Mouse (Mus musculus): Measurements from ENCODE around the gene Tbc1d2. TPM values are rescaled to one million over a fixed set of nuclear protein-coding genes. Genes with fewer than 3 reads are reported as not detected.
"Not testable (repeated sequence)": the region's sequence is repeated elsewhere in the genome, so short reads cannot be mapped to it uniquely, and the experiment has no call there.

Gene Tbc1d2
- polyA plus RNA-seq, 1 experiment from 2014 or later = 3.1 TPM

DNA sequence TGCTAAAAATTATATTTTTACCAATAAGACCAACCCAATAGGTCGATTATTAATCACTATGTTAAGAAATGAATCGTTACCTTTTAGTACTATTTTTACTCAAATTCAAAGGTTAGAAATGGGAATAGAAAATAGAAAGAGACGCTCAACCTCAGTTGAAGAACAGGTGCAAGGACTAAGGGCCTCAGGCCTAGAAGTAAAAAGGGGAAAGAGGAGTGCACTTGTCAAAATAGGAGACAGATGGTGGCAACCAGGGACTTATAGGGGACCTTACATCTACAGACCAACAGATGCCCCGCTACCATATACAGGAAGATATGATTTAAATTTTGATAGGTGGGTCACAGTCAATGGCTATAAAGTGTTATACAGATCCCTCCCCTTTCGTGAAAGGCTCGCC is 65.9 kb downstream of the Tbc1d2 start:
- ATAC-seq (ENCODE audit: insufficient read depth, low FRiP score); H3K4me1 ChIP-seq (ENCODE audit: control insufficient read depth, insufficient read depth, low read length); H3K27me3 ChIP-seq (ENCODE audit: control insufficient read depth, insufficient read depth, low read length); H3K36me3 ChIP-seq (ENCODE audit: control insufficient read depth, insufficient read depth, low read length); H3K4me3 ChIP-seq (replicated peaks; ENCODE audit: low read length); H3K9me3 ChIP-seq (replicated peaks; ENCODE audit: control insufficient read depth, low read length); H3K27ac ChIP-seq (ENCODE audit: low read length); H3K9ac ChIP-seq (ENCODE audit: low read length); H3K4me2 ChIP-seq (ENCODE audit: low read depth, low read length): not testable (repeated sequence)
- WGBS = 74% methylated on average over 2 of the region's 6 CpGs

DNA sequence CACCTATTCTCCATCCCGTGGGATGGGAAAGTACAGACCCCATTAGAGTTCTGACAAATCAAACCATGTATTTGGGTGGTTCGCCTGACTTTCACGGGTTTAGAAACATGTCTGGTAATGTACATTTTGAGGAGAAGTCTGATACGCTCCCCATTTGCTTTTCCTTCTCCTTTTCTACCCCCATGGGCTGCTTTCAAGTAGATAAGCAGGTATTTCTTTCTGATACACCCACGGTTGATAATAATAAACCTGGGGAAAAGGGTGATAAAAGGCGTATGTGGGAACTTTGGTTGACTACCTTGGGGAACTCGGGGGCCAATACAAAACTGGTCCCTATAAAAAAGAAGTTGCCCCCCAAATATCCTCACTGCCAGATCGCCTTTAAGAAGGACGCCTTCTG is 68.0 kb downstream of the Tbc1d2 start:
- 79% methylated on average over 9 of the region's 9 CpGs for WGBS
- H3K27ac ChIP-seq (ENCODE audit: low read length); H3K4me3 ChIP-seq (replicated peaks; ENCODE audit: low read length); H3K9me3 ChIP-seq (replicated peaks; ENCODE audit: control insufficient read depth, low read length); H3K36me3 ChIP-seq (ENCODE audit: control insufficient read depth, insufficient read depth, low read length); H3K9ac ChIP-seq (ENCODE audit: low read length); H3K27me3 ChIP-seq (ENCODE audit: control insufficient read depth, insufficient read depth, low read length); H3K4me2 ChIP-seq (ENCODE audit: low read depth, low read length); H3K4me1 ChIP-seq (ENCODE audit: control insufficient read depth, insufficient read depth, low read length); ATAC-seq (ENCODE audit: insufficient read depth, low FRiP score): not testable (repeated sequence)

DNA sequence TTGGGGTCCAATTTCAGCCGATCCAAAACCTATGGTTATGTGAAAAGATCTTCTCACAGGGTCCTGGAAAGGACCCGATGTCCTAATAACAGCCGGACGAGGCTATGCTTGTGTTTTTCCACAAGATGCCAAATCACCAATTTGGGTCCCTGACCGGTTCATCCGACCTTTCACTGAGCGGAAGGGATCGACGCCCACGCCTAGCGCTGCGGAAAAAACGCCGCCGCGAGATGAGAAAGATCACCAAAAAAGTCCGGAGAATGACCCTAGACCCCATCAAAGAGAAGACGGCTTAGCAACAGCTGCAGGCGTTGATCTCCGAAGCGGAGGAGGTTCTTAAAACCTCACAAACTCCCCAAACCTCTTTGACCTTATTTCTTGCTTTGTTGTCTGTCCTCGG is 68.4 kb downstream of the Tbc1d2 start:
- H3K4me3 ChIP-seq (replicated peaks; ENCODE audit: low read length); H3K27me3 ChIP-seq (ENCODE audit: control insufficient read depth, insufficient read depth, low read length); ATAC-seq (ENCODE audit: insufficient read depth, low FRiP score); H3K9me3 ChIP-seq (replicated peaks; ENCODE audit: control insufficient read depth, low read length); H3K27ac ChIP-seq (ENCODE audit: low read length); H3K4me2 ChIP-seq (ENCODE audit: low read depth, low read length); H3K4me1 ChIP-seq (ENCODE audit: control insufficient read depth, insufficient read depth, low read length); H3K36me3 ChIP-seq (ENCODE audit: control insufficient read depth, insufficient read depth, low read length); H3K9ac ChIP-seq (ENCODE audit: low read length): not testable (repeated sequence)
- 95% methylated on average over 22 of the region's 22 CpGs for WGBS

DNA sequence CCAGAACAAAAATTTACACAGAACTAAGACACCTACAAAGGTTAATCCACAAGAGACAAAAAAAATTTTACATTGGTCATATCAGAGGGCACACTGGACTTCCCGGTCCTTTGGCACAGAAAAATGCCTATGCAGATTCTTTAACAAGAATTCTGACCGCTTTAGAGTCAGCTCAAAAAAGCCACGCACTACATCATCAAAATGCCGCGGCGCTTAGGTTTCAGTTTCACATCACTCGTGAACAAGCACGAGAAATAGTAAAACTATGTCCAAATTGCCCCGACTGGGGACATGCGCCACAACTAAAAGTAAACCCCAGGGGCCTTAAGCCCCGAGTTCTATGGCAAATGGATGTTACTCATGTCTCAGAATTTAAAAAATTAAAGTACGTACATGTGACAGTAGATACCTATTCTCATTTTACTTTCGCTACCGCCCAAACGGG is 69.2 kb downstream of the Tbc1d2 start:
- H3K4me2 ChIP-seq (ENCODE audit: low read depth, low read length); H3K4me1 ChIP-seq (ENCODE audit: control insufficient read depth, insufficient read depth, low read length); H3K27ac ChIP-seq (ENCODE audit: low read length); ATAC-seq (ENCODE audit: insufficient read depth, low FRiP score); H3K9me3 ChIP-seq (replicated peaks; ENCODE audit: control insufficient read depth, low read length); H3K4me3 ChIP-seq (replicated peaks; ENCODE audit: low read length); H3K27me3 ChIP-seq (ENCODE audit: control insufficient read depth, insufficient read depth, low read length); H3K36me3 ChIP-seq (ENCODE audit: control insufficient read depth, insufficient read depth, low read length); H3K9ac ChIP-seq (ENCODE audit: low read length): not testable (repeated sequence)
- WGBS = 91% methylated on average over 15 of the region's 15 CpGs

DNA sequence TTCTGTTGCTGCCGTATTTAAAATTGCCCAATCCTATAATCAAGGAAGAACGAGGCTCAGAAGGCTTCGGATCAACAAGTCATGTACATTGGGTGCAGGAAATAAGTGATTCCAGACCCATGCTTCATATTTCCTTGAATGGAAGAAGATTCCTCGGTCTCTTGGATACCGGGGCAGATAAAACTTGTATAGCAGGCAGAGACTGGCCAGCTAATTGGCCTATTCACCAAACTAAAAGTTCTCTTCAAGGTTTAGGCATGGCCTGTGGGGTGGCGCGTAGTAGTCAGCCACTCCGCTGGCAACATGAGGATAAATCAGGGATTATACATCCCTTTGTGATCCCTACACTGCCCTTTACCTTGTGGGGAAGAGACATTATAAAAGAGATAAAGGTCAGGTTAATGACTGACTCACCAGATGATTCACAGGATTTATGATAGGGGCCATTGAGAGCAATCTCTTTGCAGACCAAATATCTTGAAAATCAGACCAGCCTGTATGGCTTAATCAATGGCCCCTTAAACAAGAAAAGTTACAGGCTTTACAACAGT is 71.1 kb downstream of the Tbc1d2 start:
- 87% methylated on average over 8 of the region's 8 CpGs for WGBS
- not testable (repeated sequence) for H3K9ac ChIP-seq (ENCODE audit: low read length); H3K9me3 ChIP-seq (replicated peaks; ENCODE audit: control insufficient read depth, low read length); H3K27me3 ChIP-seq (ENCODE audit: control insufficient read depth, insufficient read depth, low read length); H3K4me1 ChIP-seq (ENCODE audit: control insufficient read depth, insufficient read depth, low read length); H3K27ac ChIP-seq (ENCODE audit: low read length); ATAC-seq (ENCODE audit: insufficient read depth, low FRiP score); H3K4me2 ChIP-seq (ENCODE audit: low read depth, low read length); H3K4me3 ChIP-seq (replicated peaks; ENCODE audit: low read length); H3K36me3 ChIP-seq (ENCODE audit: control insufficient read depth, insufficient read depth, low read length)

DNA sequence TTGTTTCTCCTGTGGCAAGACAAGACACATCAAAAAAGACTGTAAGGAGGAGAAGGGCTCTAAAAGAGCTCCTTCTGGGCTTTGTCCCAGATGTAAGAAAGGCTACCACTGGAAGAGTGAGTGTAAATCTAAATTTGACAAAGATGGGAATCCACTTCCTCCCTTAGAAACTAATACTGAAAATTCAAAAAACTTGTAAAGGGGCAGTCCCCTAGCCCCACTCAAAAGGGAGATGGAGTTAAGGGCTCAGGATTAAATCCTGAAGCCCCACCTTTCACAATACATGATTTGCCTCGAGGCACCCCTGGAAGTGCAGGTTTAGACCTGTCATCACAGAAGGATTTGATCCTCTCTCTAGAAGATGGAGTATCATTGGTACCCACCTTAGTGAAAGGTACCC is 71.8 kb downstream of the Tbc1d2 start:
- WGBS = 70% methylated on average over 1 of the region's 1 CpGs
- H3K36me3 ChIP-seq (ENCODE audit: control insufficient read depth, insufficient read depth, low read length) = no peaks in the 10 kb centered on the region
- H3K9me3 ChIP-seq (replicated peaks; ENCODE audit: control insufficient read depth, low read length) = peaks cover 7% of the 10 kb centered on the region; the same call in 1 of the 2 replicates
- no peak for ATAC-seq (ENCODE audit: insufficient read depth, low FRiP score)
- H3K4me3 ChIP-seq (replicated peaks; ENCODE audit: low read length) = no peak overlapping the region
- no peak overlapping the region for H3K4me2 ChIP-seq (ENCODE audit: low read depth, low read length)
- no peak overlapping the region for H3K9ac ChIP-seq (ENCODE audit: low read length)
- H3K4me1 ChIP-seq (ENCODE audit: control insufficient read depth, insufficient read depth, low read length) = no peaks in the 10 kb centered on the region
- no peak overlapping the region for H3K27ac ChIP-seq (ENCODE audit: low read length)
- no peaks in the 10 kb centered on the region for H3K27me3 ChIP-seq (ENCODE audit: control insufficient read depth, insufficient read depth, low read length)

DNA sequence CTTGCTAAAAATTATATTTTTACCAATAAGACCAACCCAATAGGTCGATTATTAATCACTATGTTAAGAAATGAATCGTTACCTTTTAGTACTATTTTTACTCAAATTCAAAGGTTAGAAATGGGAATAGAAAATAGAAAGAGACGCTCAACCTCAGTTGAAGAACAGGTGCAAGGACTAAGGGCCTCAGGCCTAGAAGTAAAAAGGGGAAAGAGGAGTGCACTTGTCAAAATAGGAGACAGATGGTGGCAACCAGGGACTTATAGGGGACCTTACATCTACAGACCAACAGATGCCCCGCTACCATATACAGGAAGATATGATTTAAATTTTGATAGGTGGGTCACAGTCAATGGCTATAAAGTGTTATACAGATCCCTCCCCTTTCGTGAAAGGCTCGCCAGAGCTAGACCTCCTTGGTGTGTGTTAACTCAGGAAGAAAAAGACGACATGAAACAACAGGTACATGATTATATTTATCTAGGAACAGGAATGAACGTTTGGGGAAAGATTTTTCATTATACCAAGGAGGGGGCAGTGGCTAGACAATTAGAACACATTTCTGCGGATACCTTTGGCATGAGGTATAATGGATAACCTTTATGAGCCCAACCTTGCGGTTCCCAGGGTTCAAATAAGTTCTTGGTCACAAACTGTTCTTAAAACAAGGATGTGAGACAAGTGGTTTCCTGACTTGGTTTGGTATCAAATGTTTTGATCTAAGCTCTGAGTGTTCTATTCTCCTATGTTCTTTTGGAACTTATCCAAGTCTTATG is 74.3 kb downstream of the Tbc1d2 start:
- H3K4me2 ChIP-seq (ENCODE audit: low read depth, low read length); H3K36me3 ChIP-seq (ENCODE audit: control insufficient read depth, insufficient read depth, low read length); H3K27ac ChIP-seq (ENCODE audit: low read length); H3K4me1 ChIP-seq (ENCODE audit: control insufficient read depth, insufficient read depth, low read length); H3K9me3 ChIP-seq (replicated peaks; ENCODE audit: control insufficient read depth, low read length); H3K4me3 ChIP-seq (replicated peaks; ENCODE audit: low read length); ATAC-seq (ENCODE audit: insufficient read depth, low FRiP score); H3K9ac ChIP-seq (ENCODE audit: low read length); H3K27me3 ChIP-seq (ENCODE audit: control insufficient read depth, insufficient read depth, low read length): not testable (repeated sequence)
- WGBS = 86% methylated on average over 6 of the region's 10 CpGs

DNA sequence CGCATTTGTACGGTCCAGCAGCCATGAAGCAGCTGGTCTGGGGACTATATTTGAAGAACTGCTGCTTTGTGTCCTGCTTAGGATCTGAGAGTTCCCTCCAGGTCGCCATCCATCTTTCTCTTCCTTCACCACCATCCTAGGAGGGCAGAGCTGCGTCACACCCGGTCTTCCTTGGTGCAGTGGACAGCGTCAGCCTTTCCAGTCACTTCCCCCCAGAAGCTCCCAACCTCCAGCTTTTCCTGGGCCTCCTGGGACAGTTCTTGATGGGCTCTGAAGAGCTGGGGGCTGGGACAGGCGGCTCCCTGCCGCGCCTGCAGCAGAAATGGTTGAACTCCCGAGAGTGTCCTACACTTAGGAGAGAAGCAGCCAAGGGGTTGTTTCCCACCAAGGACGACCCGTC is 75.2 kb downstream of the Tbc1d2 start:
- H3K4me2 ChIP-seq (ENCODE audit: low read depth, low read length) = no peak overlapping the region
- H3K4me3 ChIP-seq (replicated peaks; ENCODE audit: low read length) = no peak overlapping the region
- H3K27ac ChIP-seq (ENCODE audit: low read length) = no peak overlapping the region
- H3K36me3 ChIP-seq (ENCODE audit: control insufficient read depth, insufficient read depth, low read length) = no peaks in the 10 kb centered on the region
- 65% methylated on average over 10 of the region's 12 CpGs for WGBS
- peaks cover 7% of the 10 kb centered on the region; the same call in 1 of the 2 replicates for H3K9me3 ChIP-seq (replicated peaks; ENCODE audit: control insufficient read depth, low read length)
- no peaks in the 10 kb centered on the region for H3K4me1 ChIP-seq (ENCODE audit: control insufficient read depth, insufficient read depth, low read length)
- no peak overlapping the region for H3K9ac ChIP-seq (ENCODE audit: low read length)
- no peaks in the 10 kb centered on the region for H3K27me3 ChIP-seq (ENCODE audit: control insufficient read depth, insufficient read depth, low read length)
- ATAC-seq (ENCODE audit: insufficient read depth, low FRiP score) = no peak

DNA sequence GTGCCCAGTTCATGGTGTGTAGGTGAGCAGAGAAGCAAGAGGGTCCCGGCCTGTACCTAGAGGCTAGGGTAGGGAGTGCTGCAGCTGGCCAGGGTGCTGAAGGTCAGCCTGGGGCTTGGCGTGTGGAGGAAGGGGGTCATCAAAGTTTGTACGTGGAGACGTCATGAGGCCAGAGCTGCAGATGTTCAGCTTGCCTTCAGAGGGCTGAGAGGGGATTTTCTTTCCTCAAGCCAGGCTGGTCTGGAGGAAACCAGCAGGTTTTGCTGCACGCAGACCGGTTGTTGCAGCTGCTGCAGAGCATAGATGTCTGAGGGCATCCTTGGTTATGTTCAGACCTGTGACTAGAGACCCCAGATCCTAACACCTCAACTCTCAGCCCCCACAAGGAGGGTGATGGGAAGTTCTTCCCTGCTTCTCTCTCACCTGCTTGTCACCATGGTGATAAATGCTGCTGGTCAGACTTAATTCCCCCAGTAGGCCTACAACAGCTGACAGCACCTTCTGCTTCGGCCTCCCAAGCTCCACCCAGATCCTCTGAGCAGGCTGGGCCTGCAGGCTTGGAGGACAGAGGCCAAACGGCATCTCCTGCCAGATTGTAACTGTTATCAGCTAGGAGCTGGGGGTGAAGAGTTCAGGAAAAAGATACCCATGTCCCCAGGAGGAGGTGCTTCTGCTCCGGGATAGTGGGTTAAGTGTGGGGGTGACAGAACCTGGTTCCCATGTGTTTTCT is 75.8 kb downstream of the Tbc1d2 start:
- H3K27ac ChIP-seq (ENCODE audit: low read length) = no peak overlapping the region
- peaks cover 7% of the 10 kb centered on the region; the same call in 1 of the 2 replicates for H3K9me3 ChIP-seq (replicated peaks; ENCODE audit: control insufficient read depth, low read length)
- 40% methylated on average over 9 of the region's 9 CpGs for WGBS
- no peaks in the 10 kb centered on the region for H3K4me1 ChIP-seq (ENCODE audit: control insufficient read depth, insufficient read depth, low read length)
- no peak overlapping the region for H3K4me2 ChIP-seq (ENCODE audit: low read depth, low read length)
- H3K4me3 ChIP-seq (replicated peaks; ENCODE audit: low read length) = no peak overlapping the region
- no peaks in the 10 kb centered on the region for H3K27me3 ChIP-seq (ENCODE audit: control insufficient read depth, insufficient read depth, low read length)
- ATAC-seq (ENCODE audit: insufficient read depth, low FRiP score) = no peak
- H3K9ac ChIP-seq (ENCODE audit: low read length) = no peak overlapping the region
- H3K36me3 ChIP-seq (ENCODE audit: control insufficient read depth, insufficient read depth, low read length) = no peaks in the 10 kb centered on the region

All from stomach, embryonic 16.5 days (tissue).